Mouse (Mus musculus) cortical plate, adult 2 months (tissue): ENCODE data around the gene Gdf3. TPM values are rescaled to one million over a fixed set of nuclear protein-coding genes. Genes with fewer than 3 reads are reported as not detected.
"Not testable (repeated sequence)": the region's sequence is repeated elsewhere in the genome, so short reads cannot be mapped to it uniquely, and the experiment has no call there.

Source experiments
- H3K27ac ChIP-seq: fragments of 200-500 bp; 2 replicates; pipeline ENCODE4 v1.5.1; 2012; ENCODE audit warnings: low read length, control low read depth, inconsistent platforms; ENCODE audit not compliant: insufficient read depth
- H3K4me1 ChIP-seq: fragments of 200-500 bp; 2 replicates; pipeline ENCODE4 v1.6.1; 2011; ENCODE audit warnings: low read length; ENCODE audit not compliant: control insufficient read depth, insufficient read depth
- H3K4me3 ChIP-seq: fragments of 200-500 bp; 2 replicates; pipeline ENCODE4 v1.5.1; 2011; ENCODE audit warnings: mild to moderate bottlenecking, low read length, control low read depth; ENCODE audit not compliant: insufficient read depth
- CTCF ChIP-seq: fragments of 200-500 bp; IDR thresholded peaks from 2 replicates; pipeline ENCODE4 v1.5.1; 2011; ENCODE audit warnings: mild to moderate bottlenecking, control low read depth, low read length; ENCODE audit not compliant: insufficient read depth; ENCODE audit errors: extremely low read depth
- POLR2A ChIP-seq: fragments of 200-500 bp; IDR thresholded peaks from 2 replicates; pipeline ENCODE4 v1.6.1; 2011; ENCODE audit warnings: mild to moderate bottlenecking, low read length, control low read depth; ENCODE audit not compliant: insufficient read depth; ENCODE audit errors: extremely low read depth
- polyA plus RNA-seq: library from polyadenylated mRNA; depleted of rRNA; stranded (reverse); fragments of >200 nt; gene quantifications from 2 replicates; pipeline ENCODE4 v1.2.3, GENCODE M21; 2012; rRNA removed

The Gdf3 gene
- not detected in 2 replicates for polyA plus RNA-seq

- no peak for TF ChIP-seq CTCF
- no peak for TF ChIP-seq POLR2A
- Histone ChIP-seq H3K4me3 (no peak within 1 kb of the TSS), H3K4me1 (no peaks in the 10 kb centered on the region), H3K27ac (no peak within 1 kb of the TSS)
Measured at GRCm38 (mm10) chr6:122609771-122610170, at the start of gene Gdf3. TSS of gene Gdf3 (minus strand) at chr6:122610087.

- Histone ChIP-seq H3K27ac (no peak overlapping the region), H3K4me3 (no peak overlapping the region), H3K4me1 (no peaks in the 10 kb centered on the region)
- TF ChIP-seq POLR2A (no peak), CTCF (no peak)
Measured at GRCm38 (mm10) chr6:122659567-122659966, 49.7 kb upstream of the Gdf3 start.

- H3K4me3 ChIP-seq, result no peak overlapping the region
Measured at GRCm38 (mm10) chr6:122657630-122658029, 47.7 kb upstream of the Gdf3 start.

DNA sequence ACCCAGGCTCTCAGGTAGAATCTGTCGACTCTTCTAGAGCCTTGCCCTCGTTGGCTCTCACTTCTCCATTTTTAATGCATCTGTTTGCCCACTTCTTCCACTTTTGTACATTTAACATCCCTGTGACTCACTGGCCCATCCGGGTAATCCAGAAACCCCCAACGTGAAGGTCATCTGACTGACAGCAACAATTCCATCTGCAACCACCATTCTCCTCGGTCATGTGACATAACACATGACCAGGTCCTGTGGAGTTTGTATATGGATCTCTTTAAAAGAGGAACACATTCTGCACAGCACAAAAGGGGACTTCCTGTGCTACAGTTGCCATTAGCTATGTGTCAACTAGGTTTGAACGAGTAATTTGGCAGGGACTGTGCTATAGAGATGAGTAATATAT is 44.4 kb upstream of the Gdf3 start:
- H3K4me3 ChIP-seq, result no peak overlapping the region
- no peak for TF ChIP-seq CTCF
- no peak for TF ChIP-seq POLR2A
- no peak overlapping the region for H3K27ac ChIP-seq
- no peaks in the 10 kb centered on the region for H3K4me1 ChIP-seq

More at GRCm38 (mm10) chr6:122657630-122658029, 47.7 kb upstream of the Gdf3 start:
- no peak for TF ChIP-seq CTCF
- no peak for TF ChIP-seq POLR2A
- no peak overlapping the region for H3K27ac ChIP-seq
- no peaks in the 10 kb centered on the region for H3K4me1 ChIP-seq

DNA sequence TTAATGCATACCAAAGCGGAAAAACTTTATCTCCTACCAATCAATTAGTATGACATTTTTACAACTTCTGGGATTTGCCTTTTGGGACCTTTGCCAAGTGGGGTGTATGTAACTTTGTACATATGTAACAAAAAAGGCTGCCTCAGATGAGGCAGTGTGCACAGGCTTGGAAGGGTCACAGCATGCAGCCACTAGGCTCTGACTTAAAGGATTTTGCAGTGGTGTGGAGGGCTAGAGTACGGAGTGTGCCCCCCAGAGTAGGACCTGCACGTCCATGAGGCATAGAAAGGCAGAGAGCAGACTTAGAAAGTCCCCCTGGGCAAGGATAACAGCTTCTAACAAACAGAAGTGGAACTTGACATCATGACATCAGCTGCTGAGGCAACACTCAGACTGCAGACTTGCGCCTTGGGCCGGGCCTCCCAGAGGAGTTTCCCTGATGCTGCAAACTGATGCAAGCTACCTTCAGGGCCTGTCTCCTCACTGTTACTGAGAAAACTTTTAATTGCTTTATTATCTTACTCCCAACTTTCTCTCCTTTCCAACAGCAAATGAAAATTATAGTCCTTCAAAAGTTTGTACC is 40.6 kb upstream of the Gdf3 start:
- no peak overlapping the region for H3K27ac ChIP-seq
- TF ChIP-seq POLR2A (no peak), CTCF (no peak)
- no peak overlapping the region for H3K4me3 ChIP-seq
- H3K4me1 ChIP-seq, result no peaks in the 10 kb centered on the region

- Histone ChIP-seq H3K4me1 (no peaks in the 10 kb centered on the region), H3K27ac (no peak overlapping the region), H3K4me3 (no peak overlapping the region)
- TF ChIP-seq POLR2A (no peak), CTCF (no peak)
Measured at GRCm38 (mm10) chr6:122649903-122650302, 40.0 kb upstream of the Gdf3 start.

DNA sequence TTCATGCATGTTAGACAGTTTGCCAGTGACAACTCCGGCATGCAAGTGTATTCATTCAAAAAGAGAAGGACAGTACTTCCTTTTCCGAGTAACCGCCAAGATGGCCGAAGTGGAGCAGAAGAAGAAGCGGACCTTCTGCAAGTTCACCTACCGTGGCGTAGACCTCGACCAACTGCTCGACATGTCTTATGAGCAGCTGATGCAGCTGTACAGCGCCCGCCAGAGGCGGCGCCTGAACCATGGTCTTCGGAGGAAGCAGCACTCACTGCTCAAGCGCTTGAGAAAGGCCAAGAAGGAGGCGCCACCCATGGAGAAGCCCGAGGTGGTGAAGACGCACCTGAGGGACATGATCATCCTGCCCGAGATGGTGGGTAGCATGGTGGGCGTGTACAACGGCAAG is 34.3 kb upstream of the Gdf3 start:
- H3K4me3 ChIP-seq, H3K27ac ChIP-seq, H3K4me1 ChIP-seq: not testable (repeated sequence)

DNA sequence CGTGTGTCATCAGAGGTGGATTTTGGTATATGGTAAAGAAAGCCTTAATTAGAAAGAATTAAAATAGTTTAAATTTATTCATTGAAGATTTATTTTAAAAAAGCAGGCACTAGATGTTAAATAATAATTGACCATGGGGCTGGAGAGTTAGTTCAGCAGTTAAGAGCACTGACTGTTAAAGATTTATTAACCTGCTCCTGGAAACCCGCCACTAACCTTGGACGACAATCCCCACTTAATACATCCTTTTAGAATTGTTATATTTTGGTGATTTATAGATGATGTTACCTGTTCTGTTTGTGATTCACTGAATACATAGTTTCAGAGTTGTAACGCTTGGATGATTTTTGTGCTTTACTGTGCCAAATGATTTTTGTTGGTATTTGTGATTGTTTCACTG is 27.7 kb upstream of the Gdf3 start:
- not testable (repeated sequence) for H3K4me1 ChIP-seq, H3K27ac ChIP-seq, H3K4me3 ChIP-seq

DNA sequence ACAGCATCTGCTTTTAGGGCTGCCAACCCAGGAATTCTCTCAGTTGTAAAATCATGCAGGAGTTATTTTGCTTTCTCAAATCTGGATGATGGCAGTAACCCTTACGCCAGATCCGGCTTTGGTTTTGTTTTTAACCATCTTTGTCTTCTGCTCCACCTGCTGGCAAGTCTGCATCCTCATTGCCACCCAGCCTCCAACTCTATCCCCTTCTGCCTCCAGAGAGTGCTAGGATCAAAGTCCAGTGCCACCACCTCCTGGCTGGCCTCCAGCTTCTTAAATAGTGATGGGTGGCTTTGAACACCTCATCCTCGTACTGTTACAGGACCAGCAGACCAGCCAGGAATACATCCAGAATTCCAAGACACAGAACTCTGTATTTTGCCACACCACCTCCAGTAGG is 26.8 kb upstream of the Gdf3 start:
- H3K27ac ChIP-seq, result no peak overlapping the region
- no peak overlapping the region for H3K4me3 ChIP-seq
- TF ChIP-seq POLR2A, result no peak
- no peak for TF ChIP-seq CTCF
- H3K4me1 ChIP-seq, result no peaks in the 10 kb centered on the region

DNA sequence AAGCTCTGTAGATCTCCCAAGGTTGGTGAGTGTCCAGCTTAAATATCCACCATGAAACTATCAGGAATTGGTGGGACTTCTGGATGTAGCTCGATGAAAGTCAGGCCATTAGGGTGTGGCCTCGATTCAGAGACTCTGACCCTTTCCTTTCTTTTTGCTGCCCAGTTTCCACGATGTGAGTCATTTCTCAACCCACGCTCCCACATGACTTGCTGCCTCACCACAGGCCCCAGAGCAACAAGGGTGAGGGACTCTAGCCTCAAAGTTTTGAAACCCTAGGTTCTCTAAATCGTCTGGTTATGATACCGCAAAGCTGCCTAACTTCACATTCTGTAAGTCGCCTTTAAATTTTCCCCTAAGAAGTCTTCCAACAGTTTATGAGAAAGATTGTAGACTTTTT is 25.4 kb upstream of the Gdf3 start:
- H3K27ac ChIP-seq, result no peak overlapping the region
- H3K4me1 ChIP-seq, result no peaks in the 10 kb centered on the region
- no peak overlapping the region for H3K4me3 ChIP-seq
- TF ChIP-seq POLR2A (no peak), CTCF (no peak)

- H3K27ac ChIP-seq, result no peak overlapping the region
- TF ChIP-seq POLR2A (no peak), CTCF (peak; percentile 21; the same call in 1 of the 2 replicates)
- no peak overlapping the region for H3K4me3 ChIP-seq
- H3K4me1 ChIP-seq, result no peaks in the 10 kb centered on the region
Measured at GRCm38 (mm10) chr6:122633411-122633810, 23.5 kb upstream of the Gdf3 start.
